Mouse (Mus musculus) liver, embryonic 11.5 days (tissue): ENCODE measurements around the gene Trir. TPM values are rescaled to one million over a fixed set of nuclear protein-coding genes. Genes with fewer than 3 reads are reported as not detected.

Experiments
- ATAC-seq: fragments of 200-750 bp; cut with Nextera tagmentation; replicated peaks from 2 replicates; pipeline ENCODE4 v1.8.0; 2017; ENCODE audit warnings: moderate number of reproducible peaks, mild to moderate bottlenecking, moderate TSS enrichment, moderate library complexity; ENCODE audit not compliant: low FRiP score
- DNase-seq: peaks from one replicate; pipeline ENCODE4 v3.0.0-alpha.2; 2017; ENCODE audit warnings: low spot score
- H3K27ac ChIP-seq: fragments of 300-500 bp; sonication (generic); 2 replicates; pipeline ENCODE4 v1.5.1; 2014; ENCODE audit warnings: mild to moderate bottlenecking, low read depth, low read length, control low read depth
- H3K27me3 ChIP-seq: fragments of 300-500 bp; sonication (generic); replicated peaks from 2 replicates; pipeline ENCODE4 v1.6.1; 2014; ENCODE audit warnings: low read length, mixed read lengths; ENCODE audit not compliant: control insufficient read depth, insufficient read depth
- H3K36me3 ChIP-seq: fragments of 300-500 bp; sonication (generic); 2 replicates; pipeline ENCODE4 v1.6.1; 2014; ENCODE audit warnings: mild to moderate bottlenecking, low read length, moderate library complexity, mixed read lengths; ENCODE audit not compliant: control insufficient read depth, insufficient read depth
- H3K4me1 ChIP-seq: fragments of 300-500 bp; sonication (generic); replicated peaks from 2 replicates; pipeline ENCODE4 v1.6.1; 2014; ENCODE audit warnings: low read length, mixed read lengths; ENCODE audit not compliant: control insufficient read depth, insufficient read depth
- H3K4me2 ChIP-seq: fragments of 300-500 bp; sonication (generic); 2 replicates; pipeline ENCODE4 v1.6.1; 2014; ENCODE audit warnings: mild to moderate bottlenecking, control low read depth, moderate library complexity
- H3K4me3 ChIP-seq: fragments of 300-500 bp; sonication (generic); 2 replicates; pipeline ENCODE4 v1.5.1; 2014; ENCODE audit warnings: low read depth, low read length, control low read depth
- H3K9ac ChIP-seq: fragments of 300-500 bp; sonication (generic); 2 replicates; pipeline ENCODE4 v1.6.1; 2014; ENCODE audit warnings: low read depth, low read length, control low read depth
- H3K9me3 ChIP-seq: fragments of 300-500 bp; sonication (generic); 2 replicates; pipeline ENCODE4 v1.6.1; 2016; ENCODE audit warnings: low read length, inconsistent platforms, mixed read lengths; ENCODE audit not compliant: control insufficient read depth
- WGBS: fragments of 180-500 bp; shearing (Covaris S2); extraction: QIAGEN DNeasy Blood & Tissue Kit; methylation state at CpG from one replicate; pipeline ENCODE4 v1.1.7; 2014; 5-methylcytosine and 5-hydroxymethylcytosine counted together
- polyA plus RNA-seq: library from polyadenylated mRNA; unstranded; fragments of >200 nt; fragmentation: Nextera tagmentation; extraction: Ambion mirVana; gene quantifications from 2 replicates; pipeline ENCODE4 v1.2.1, GENCODE M21; 2014

Trir gene
- 126 and 138 TPM in 2 replicates for polyA plus RNA-seq

DNA sequence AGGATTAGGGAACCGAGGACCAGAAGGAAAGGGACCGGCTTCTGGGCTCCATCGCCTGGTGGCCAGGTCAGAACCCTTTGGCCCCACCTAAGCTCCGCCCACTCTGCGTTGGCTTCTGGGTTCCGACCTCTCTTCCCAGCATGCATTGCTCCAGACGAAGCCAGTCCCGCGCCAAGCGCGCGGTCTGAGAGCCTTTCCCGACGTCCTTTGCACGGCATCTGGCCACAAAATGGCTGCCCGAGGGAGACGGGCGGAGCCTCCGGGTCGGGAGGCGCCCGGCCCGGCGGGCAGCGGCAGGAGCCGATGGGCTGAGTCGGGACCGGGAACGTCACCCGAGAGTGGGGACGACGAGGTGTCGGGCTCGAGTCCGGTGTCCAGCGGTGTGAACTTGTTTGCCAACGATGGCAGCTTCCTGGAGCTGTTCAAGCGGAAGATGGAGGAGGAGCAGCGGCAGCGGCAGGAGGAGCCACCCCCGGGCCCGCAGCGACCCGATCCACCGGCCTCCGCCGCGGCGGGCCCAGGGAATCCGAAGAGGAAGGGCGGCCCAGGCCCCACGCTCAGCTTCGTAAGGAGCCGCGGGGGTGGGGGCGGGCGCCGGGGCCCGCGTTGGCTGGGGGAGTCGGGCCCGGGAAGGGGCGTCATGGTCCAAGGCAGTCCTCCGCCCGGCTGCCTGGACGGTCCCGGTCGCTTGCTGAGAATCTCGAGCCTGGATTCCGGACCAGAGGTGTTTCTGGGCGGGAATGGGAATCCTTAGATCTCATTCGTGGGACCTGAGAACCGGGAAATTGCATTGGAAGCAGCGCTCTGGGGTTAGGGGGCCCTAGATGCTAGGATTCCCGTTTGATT lies at the start of gene Trir:
TSS of gene Trir (plus strand) at position 154 of the 846 bp plus-strand sequence.
- DNase-seq (peak; percentile 93), ATAC-seq (peak; percentile 83)
- WGBS = under 1% methylated on average over 72 of the region's 75 CpGs
- H3K36me3 ChIP-seq = peaks cover 37% of the 10 kb centered on the region
- H3K9me3 ChIP-seq = no peaks in the 10 kb centered on the region
- H3K27me3 ChIP-seq = no peaks in the 10 kb centered on the region
- H3K27ac ChIP-seq = peak within 1 kb of the TSS; percentile 94
- H3K4me3 ChIP-seq = peak within 1 kb of the TSS; percentile 100
- peak within 1 kb of the TSS; percentile 92 for H3K4me2 ChIP-seq
- peak within 1 kb of the TSS; percentile 99 for H3K9ac ChIP-seq
- peaks cover 35% of the 10 kb centered on the region for H3K4me1 ChIP-seq

DNA sequence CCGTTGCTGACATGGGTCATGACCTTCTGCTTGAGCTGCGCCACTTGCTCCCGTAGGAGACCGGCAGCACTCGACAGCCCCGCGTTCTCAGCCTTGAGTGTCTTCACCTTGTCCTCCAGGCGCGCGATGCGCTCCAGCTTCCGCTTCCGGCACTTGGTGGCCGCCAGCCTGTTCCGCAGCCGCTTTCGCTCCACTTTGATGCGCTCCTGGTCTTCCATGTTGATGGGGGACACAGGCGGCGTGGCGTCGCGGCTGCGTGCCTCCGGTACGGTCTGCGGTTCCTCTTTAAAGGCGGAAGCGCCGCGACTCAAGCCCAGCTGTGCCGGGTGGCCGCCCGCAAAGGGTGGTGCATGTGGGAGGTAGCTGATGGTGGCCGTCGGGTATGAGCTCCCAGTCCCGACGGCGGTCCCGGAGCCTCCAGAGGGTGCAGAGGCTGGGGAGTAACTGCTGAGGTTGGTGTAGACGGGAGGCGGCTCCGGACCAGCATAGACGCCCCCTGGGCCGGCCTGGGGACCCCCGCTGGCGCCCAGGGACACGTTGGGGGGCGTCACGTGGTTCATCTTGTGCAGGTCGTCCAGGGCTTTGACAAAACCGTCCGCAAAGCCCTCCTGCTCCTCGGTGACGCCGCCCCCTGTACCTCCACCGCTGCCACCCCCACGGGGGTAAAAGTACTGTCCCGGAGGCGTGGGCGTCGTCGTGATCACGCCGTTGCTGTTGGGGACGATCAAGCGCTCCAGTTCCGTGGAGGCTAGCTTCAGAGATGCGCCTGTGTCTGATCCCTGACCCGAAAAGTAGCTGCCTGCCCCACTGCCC lies 49.0 kb upstream of the Trir start:
- peak; percentile 79 for DNase-seq

DNA sequence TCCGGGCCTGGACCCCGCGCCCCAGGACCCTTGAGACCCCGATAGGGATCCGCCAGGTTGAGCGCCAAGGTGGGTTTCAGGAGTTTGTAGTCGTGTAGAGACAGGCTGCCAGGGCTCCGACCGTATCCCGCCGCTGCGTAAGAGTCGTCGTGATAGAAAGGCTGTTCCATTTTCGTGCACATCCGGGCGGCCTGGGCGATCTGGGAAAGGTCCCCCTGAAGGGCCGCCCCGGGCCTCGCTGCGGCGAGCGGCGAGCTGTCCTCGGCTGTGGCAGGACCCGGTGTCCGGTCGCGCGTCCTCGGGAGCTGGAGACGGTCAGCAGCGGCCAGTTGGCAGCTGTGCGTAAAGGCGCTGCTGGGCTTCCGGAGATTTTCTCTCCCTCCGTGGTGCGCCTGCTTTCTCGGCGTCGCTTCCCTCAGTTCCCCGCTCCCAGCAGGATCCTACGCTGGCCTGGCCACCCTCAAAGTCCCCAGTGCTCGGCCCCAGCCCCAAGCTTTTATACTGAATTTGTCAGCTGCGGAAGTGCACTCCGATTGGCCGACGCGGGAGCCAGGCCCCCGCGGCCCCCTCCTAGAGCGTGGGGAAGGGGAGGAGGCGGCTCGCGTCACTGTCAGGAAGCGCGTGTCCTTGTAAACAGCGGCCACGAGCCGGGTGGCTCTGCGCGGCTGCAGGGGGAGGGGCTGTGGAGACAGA lies 48.2 kb upstream of the Trir start, which contains the start of gene Junb:
TSS of gene Junb (minus strand) at position 471 of the 693 bp plus-strand sequence.
- Histone ChIP-seq H3K4me1 (peaks cover 62% of the 10 kb centered on the region), H3K9me3 (no peaks in the 10 kb centered on the region), H3K4me2 (peak within 1 kb of the TSS; percentile 99), H3K9ac (peak within 1 kb of the TSS; percentile 86), H3K27ac (peak within 1 kb of the TSS; percentile 96), H3K36me3 (peaks cover 16% of the 10 kb centered on the region; the same call in 1 of the 2 replicates), H3K27me3 (no peaks in the 10 kb centered on the region), H3K4me3 (peak within 1 kb of the TSS; percentile 78)
- ATAC-seq = peak; percentile 57
- DNase-seq = peak; percentile 92
- WGBS = under 1% methylated on average over 63 of the region's 63 CpGs

More for the DNA sequence above, 49.0 kb upstream of the Trir start:
- Histone ChIP-seq H3K4me2 (peak overlapping the region; percentile 99), H3K36me3 (peaks cover 22% of the 10 kb centered on the region; the same call in 1 of the 2 replicates), H3K9me3 (no peaks in the 10 kb centered on the region), H3K4me3 (peak overlapping the region; percentile 78), H3K4me1 (peaks cover 64% of the 10 kb centered on the region), H3K9ac (peak overlapping the region; percentile 86), H3K27me3 (no peaks in the 10 kb centered on the region), H3K27ac (peak overlapping the region; percentile 96)
- under 1% methylated on average over 70 of the region's 70 CpGs for WGBS
- no peak for ATAC-seq

- Histone ChIP-seq H3K4me2 (peak overlapping the region; percentile 99), H3K9ac (peak overlapping the region; percentile 62), H3K36me3 (peaks cover 4% of the 10 kb centered on the region; the same call in 1 of the 2 replicates), H3K27me3 (no peaks in the 10 kb centered on the region), H3K4me1 (peaks cover 70% of the 10 kb centered on the region), H3K4me3 (peak overlapping the region; percentile 78), H3K9me3 (no peaks in the 10 kb centered on the region), H3K27ac (peak overlapping the region; percentile 59)
- WGBS = 2% methylated on average over 42 of the region's 42 CpGs
- DNase-seq = peak; percentile 90
- ATAC-seq = peak; percentile 53
Measured at GRCm38 (mm10) chr8:84979599-84980421, 46.8 kb upstream of the Trir start.

DNA sequence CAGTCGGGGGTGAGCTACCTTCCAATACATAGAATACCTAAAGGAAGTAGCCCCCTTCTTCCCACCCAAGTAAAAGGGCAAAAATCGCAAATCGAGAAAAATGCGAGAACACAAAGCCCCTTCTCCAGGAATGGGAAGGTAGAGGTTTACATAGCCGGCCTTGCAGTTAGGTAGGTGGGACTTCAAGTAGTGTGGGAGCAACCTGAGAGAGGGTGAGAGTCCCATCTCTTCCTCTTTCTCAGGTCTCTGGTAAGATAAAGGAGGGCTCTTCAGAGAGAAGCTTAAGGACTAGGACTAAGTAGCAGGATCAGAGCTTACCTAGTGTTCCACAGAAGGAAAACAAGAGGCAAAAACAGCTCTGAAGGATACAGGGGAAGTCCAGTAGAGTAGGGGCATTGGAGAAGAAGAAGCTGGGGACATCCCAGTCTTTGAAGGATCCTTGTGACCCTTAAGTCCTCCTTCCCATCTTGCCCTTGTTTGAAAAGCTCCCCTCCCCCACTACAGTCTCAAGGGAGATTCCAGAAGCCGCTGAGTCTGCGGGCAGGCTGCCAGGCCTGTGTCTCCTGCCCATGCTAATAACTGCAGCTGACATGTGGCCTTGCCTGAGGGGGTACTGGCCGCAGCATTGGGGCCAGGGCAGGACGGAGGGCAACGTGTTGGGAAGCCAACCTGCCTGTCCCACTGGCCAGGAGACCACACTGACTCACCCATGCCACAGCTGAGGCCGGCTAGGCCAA lies 45.8 kb upstream of the Trir start:
- WGBS = 47% methylated on average over 11 of the region's 11 CpGs
- peak overlapping the region; percentile 78; the same call in 1 of the 2 replicates for H3K4me3 ChIP-seq
- no peaks in the 10 kb centered on the region for H3K36me3 ChIP-seq
- H3K27me3 ChIP-seq = no peaks in the 10 kb centered on the region
- no peaks in the 10 kb centered on the region for H3K9me3 ChIP-seq
- peak overlapping the region; percentile 59; the same call in 1 of the 2 replicates for H3K27ac ChIP-seq
- peak overlapping the region; percentile 99 for H3K4me2 ChIP-seq
- DNase-seq = no peak
- peaks cover 68% of the 10 kb centered on the region for H3K4me1 ChIP-seq
- no peak for ATAC-seq
- peak overlapping the region; percentile 17 for H3K9ac ChIP-seq

DNA sequence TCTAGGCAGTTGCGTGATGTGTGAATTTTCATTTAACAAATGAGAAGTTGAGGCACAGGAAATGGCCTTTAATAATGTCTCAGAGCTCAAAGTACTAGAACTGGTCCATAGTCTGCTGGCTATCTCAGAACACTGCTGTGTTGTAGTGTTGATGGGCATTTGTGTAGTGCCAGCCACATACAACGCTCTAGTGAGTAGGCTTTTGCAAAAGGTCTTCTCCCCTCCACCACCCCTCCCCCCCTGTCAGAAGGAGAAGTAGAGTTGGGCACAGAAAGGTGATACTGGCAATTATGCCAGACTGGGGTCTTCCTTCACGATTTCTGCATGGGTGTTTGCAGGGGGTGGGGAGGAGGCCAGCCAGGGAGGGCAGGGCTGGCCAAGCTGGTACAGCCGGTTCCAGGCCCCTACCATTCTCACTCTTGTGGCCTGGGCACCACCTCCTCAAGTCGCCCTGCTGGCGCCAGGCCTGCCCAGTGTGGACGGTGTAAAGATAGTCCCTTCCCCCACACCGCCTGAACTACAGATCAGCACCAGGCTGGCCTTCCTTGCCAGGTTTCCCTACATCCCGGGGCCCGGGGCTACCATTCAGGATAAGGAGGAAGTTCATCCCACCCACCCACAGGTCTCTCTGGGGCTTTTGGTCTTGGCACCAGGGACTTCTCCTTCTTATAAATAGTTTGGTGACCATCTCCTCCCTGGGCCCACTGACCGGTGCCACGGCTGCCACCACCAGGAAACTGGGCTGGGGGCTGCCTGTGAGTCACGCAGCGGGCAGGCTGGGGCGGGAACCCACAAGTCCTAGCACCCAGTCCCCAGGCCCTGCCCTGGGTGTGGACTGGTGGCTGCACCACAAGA lies 44.8 kb upstream of the Trir start:
- Histone ChIP-seq H3K27ac (no peak overlapping the region), H3K4me2 (peak overlapping the region; percentile 0; the same call in 1 of the 2 replicates), H3K9ac (no peak overlapping the region), H3K27me3 (no peaks in the 10 kb centered on the region), H3K36me3 (no peaks in the 10 kb centered on the region), H3K4me1 (peaks cover 72% of the 10 kb centered on the region), H3K4me3 (no peak overlapping the region), H3K9me3 (no peaks in the 10 kb centered on the region)
- DNase-seq = no peak
- 68% methylated on average over 15 of the region's 15 CpGs for WGBS
- no peak for ATAC-seq
